Mouse (Mus musculus) brain, embryonic 14.5 days (tissue): Measurements from ENCODE around the gene Nipsnap3b. TPM values are rescaled to one million over a fixed set of nuclear protein-coding genes. Genes with fewer than 3 reads are reported as not detected.

Source experiments
- DNase-seq: peaks from one replicate; pipeline ENCODE4 v3.0.0-alpha.2; 2011; ENCODE audit warnings: low read depth
- CTCF ChIP-seq: fragments of 200-500 bp; IDR thresholded peaks from 2 replicates; pipeline ENCODE4 v1.5.1; 2012; ENCODE audit warnings: inconsistent platforms, mild to moderate bottlenecking, moderate library complexity, borderline replicate concordance; ENCODE audit not compliant: insufficient read depth, insufficient read length; ENCODE audit errors: extremely low read depth
- POLR2A ChIP-seq: fragments of 200-500 bp; IDR thresholded peaks from 2 replicates; pipeline ENCODE4 v1.6.1; 2012; ENCODE audit warnings: mild to moderate bottlenecking, inconsistent platforms, borderline replicate concordance; ENCODE audit not compliant: poor library complexity, insufficient read depth, insufficient read length, severe bottlenecking; ENCODE audit errors: extremely low read depth
- polyA plus RNA-seq: library from polyadenylated mRNA; depleted of rRNA; stranded (reverse); fragments of >200 nt; gene quantifications from 2 replicates; pipeline ENCODE4 v1.2.3, GENCODE M21; 2012; rRNA removed

Gene Nipsnap3b
- 76.3 and 76.9 TPM in 2 replicates for polyA plus RNA-seq

GRCm38 (mm10) chr4:53011732-53012361 is at the start of gene Nipsnap3b:
Gene Nipsnap3b, plus strand, starts transcription at chr4:53011880.
- peak; percentile 99 for DNase-seq
- TF ChIP-seq POLR2A (peak; percentile 83), CTCF (no peak)

- DNase-seq = no peak
Observed at GRCm38 (mm10) chr4:52964247-52964646, 47.4 kb upstream of the Nipsnap3b start, which contains the start of gene Olfr270. Gene Olfr270, plus strand, starts transcription at chr4:52964547.

GRCm38 (mm10) chr4:52985216-52985615 is 26.5 kb upstream of the Nipsnap3b start:
- peak; percentile 67 for DNase-seq
- no peak for TF ChIP-seq POLR2A
- peak; percentile 34; the same call in 1 of the 2 replicates for TF ChIP-seq CTCF

More at GRCm38 (mm10) chr4:52964247-52964646, 47.4 kb upstream of the Nipsnap3b start, which contains the start of gene Olfr270:
- TF ChIP-seq CTCF (no peak), POLR2A (no peak)

- DNase-seq = peak; percentile 28
- no peak for TF ChIP-seq POLR2A
- no peak for TF ChIP-seq CTCF
Observed at GRCm38 (mm10) chr4:52986266-52986665, 25.4 kb upstream of the Nipsnap3b start.

- peak; percentile 40 for DNase-seq
- TF ChIP-seq POLR2A (no peak), CTCF (no peak)
Observed at GRCm38 (mm10) chr4:52989248-52989647, 22.4 kb upstream of the Nipsnap3b start, which contains the start of gene Nipsnap3a. Gene Nipsnap3a, plus strand, starts transcription at chr4:52989272.

GRCm38 (mm10) chr4:52999449-52999848 is 12.2 kb upstream of the Nipsnap3b start:
- TF ChIP-seq CTCF = no peak
- no peak for TF ChIP-seq POLR2A
- no peak for DNase-seq

DNA sequence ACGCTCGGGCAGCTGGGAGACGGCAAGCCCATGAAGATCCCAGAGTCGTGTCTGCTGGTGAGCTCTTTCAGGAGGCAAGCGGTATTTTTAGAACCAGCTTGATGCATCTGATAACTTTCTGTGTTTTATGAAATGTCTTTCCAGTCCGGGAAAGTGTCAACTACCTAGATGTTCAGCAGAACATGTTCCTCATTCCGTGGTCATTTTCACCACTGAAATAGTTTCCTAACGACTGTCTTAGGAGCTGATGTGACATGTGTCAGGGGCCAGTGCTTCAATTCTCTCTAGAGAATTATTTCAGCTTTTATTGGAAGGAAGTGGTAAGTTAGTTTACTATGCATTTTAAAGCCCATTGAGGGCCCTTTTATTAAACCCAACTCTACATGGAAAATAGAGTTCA is 11.5 kb upstream of the Nipsnap3b start:
- no peak for DNase-seq
- TF ChIP-seq POLR2A (no peak), CTCF (no peak)

DNA sequence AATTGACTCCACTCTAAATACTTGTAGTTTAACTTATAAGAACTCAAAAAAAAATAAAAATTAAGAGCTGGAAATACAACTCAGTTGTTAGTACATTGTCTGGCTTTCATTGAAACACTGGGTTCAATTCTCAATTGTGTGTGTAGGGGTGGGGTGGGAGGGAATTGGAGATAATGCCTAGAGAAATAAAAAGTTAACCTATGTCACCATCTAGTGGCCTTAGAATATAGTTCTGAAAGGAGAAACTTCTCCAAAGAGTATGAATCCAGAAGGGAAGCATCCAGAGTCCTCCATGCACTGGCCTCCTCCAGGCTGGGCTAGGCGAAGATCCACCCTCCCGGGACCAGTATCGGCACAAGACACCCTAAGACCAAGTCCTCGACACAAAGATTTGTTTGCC is 2.5 kb upstream of the Nipsnap3b start:
- TF ChIP-seq POLR2A (no peak), CTCF (no peak)
- DNase-seq = peak; percentile 53

DNA sequence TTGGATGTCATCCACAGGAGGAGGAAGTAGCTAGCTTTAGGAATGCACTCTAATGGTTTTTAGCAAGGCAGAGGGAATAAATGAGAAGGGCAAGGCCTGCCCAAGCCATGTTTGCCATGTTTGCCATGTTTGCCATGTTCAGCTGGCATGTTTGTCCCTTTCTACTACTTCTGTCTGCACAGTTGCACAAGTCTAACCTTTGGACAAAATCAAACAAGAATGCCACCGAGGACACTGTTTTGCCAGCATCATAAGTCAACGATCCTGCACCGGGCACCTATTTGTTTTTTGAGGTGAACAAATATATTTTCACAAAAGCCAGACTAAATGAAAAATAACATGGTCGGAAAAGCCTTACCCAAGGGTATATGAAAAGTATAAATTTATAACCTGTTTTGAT is 1.8 kb upstream of the Nipsnap3b start:
- TF ChIP-seq CTCF (no peak), POLR2A (no peak)
- DNase-seq = no peak

DNA sequence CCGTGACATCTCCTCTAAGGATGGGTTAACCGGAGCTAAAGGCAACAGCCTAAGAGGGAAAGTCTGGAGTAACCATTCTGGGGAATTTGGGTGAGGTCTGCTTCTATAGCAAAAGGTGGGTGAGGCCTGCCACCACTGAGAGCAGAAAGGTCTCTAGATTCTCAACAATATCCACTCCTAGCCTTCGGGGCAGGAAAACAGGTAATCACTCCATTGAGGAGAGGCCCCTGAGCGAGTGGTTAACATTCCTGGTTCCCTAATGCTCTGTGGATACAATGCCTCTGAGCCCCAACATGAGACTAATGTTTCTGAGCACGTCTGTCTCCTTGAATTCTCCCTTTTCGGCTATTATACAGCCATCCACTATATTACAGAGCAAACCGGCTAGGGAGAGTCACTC is 2.7 kb downstream of the Nipsnap3b start:
- DNase-seq = no peak
- no peak for TF ChIP-seq POLR2A
- no peak for TF ChIP-seq CTCF

GRCm38 (mm10) chr4:53015024-53015423 is 3.3 kb downstream of the Nipsnap3b start:
- TF ChIP-seq CTCF = no peak
- TF ChIP-seq POLR2A = no peak
- DNase-seq = no peak

- DNase-seq = no peak
- TF ChIP-seq POLR2A (no peak), CTCF (no peak)
Observed at GRCm38 (mm10) chr4:53018392-53018791, 6.7 kb downstream of the Nipsnap3b start.
